Mouse (Mus musculus): ENCODE results near the gene Fpr1.
A peak's percentile ranks its signal among the peaks of the same experiment; 100 is the strongest.

DNA sequence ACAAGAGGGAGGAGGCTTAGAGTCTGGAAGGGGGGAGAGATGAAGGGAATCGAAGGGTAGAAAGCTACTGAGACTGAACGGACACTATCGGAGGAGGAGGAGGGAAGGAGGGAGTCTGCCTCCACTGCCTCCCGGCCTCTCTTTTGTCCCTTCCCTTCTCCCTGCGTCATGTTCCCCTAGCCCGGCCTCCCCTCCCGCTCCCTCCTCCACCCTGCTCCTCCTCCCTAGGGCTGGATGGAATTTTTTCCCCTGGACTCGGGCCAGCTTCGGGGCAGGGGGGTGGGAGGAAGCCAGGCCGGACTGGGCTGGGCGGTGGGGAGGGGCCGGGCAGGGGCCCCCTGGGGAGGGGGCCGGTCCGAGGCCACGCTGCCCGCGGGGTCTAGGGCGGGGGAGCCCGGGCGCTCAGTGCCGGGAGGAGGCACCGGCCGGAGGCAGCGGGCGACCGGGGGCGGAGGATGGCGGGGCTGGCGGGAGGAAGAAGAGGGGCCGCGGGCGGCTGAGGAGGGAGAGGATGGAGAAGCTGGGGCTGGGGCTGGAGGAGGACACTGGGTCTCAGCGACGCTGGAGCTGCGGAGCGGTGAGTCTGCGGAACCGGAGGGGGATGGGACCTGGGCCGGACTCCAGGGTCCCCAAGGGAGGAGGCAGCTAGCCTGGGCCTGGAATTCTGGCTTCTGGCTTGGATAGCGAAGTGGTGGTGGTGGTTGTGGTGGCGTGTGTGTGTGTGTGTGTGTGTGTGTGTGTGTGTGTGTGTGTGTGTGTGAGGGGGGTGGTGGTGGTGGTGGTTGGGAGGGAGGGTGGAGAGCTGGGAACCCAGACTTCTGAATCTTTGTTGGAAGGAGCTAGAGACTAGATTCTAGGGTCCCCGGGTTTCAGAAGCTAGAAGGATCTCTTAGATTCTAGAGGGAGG, 56.7 kb downstream of the Fpr1 start, which contains the start of gene Spaca6:
- TF ChIP-seq CTCF (IDR thresholded peaks at IDR 0.05; ENCODE audit: insufficient read depth, low read depth, low read length) (no peak), POLR2A (IDR thresholded peaks at IDR 0.05; ENCODE audit: insufficient read depth, low read depth, low read length) (peak; percentile 95)
